Mouse (Mus musculus): ENCODE measurements around the gene Tcl1.
"Not testable (repeated sequence)": the region's sequence is repeated elsewhere in the genome, so short reads cannot be mapped to it uniquely, and the experiment has no call there.

The Tcl1 gene

DNA sequence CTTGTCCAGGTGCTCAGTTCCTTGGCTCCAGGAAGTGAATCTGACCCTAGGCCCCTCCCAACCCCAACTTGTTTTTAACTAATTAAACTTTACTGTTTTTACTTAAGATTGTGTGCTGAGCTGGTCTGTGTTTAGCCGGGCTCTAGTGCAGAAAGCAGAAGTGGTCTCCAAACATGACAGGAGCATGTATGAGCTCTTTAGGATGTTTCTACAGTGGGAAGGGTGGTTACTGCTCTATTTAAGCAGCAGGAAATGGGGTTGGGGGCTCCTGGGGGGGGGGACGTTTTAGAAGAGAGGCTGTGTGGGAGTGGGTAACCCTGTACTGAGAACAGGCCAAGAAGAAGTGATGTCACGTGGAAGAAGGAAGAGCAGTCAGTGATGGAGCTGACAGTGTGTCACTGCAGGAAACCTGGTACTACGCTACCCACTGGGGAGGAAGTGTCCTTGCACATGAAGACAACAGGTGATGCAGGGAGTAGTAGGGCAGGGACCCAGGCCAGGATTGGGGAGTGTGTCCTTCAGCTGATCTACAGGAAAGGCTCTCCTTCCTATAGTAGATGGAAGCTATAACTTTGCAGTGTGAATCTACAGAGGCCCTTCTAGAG lies 41.5 kb downstream of the Tcl1 start:
- in situ Hi-C loops (cut with MboI), result not testable (repeated sequence)

DNA sequence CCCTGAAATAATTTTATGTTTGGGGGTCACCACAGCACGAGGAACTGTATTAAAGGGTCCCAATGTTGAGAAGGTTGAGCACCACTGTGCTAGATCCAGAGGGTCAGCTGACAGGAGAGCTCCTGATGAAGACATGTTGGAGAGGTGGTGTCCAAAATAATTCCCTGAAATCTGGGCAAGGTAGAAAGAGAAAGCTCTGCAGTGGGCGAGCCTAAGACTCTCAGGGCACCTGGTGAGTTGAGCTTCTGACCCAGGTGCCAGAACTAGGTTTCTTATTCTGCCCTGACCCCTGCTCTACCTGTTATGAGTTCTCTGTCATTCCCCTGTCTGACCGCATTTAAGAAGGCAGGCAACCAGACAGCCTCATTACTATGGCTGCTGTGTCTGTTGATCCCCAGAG lies 46.5 kb downstream of the Tcl1 start, which contains the start of gene Tcl1b5:
Gene Tcl1b5 (plus strand): TSS at position 301 of the 400 bp plus-strand sequence.
- in situ Hi-C loops (cut with MboI), result not testable (repeated sequence)

GRCm38 (mm10) chr12:105174318-105174717 lies 48.3 kb downstream of the Tcl1 start:
- in situ Hi-C loops (cut with MboI), result not testable (repeated sequence)

DNA sequence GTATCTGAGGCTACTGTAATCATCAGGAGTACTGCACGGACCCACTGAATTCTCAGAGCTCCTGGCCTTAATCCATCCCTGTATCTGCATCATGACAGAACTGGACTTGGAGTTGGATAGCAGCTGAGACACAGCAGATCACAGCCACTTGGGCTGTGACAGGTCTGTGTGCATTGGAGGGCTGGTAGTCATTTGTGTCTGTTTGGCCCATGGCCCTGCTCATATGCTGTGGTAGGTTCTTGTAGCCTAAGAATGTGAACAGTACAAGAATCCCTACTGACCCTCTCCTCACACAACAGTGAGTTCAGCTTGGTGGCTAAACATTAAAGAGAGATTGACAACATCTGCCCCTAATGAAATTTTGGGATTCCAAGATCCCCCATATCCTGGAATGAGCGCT lies 49.2 kb downstream of the Tcl1 start:
- in situ Hi-C loops (cut with MboI), result no loop called here
